Mouse (Mus musculus) stomach, embryonic 16.5 days (tissue): Measurements from ENCODE around the gene Tcam1. TPM values are rescaled to one million over a fixed set of nuclear protein-coding genes. Genes with fewer than 3 reads are reported as not detected.

Source experiments
- polyA plus RNA-seq: library from polyadenylated mRNA; unstranded; fragments of >200 nt; fragmentation: Nextera tagmentation; extraction: Ambion mirVana; gene quantifications from 2 replicates; pipeline ENCODE4 v1.2.1, GENCODE M21; 2015

Gene Tcam1
- polyA plus RNA-seq, 1 experiment from 2014 or later: 0.21 TPM

Other genes with a start within 250 kb of the Tcam1 start
- 53.3 and 54.3 TPM in 2 replicates for gene Dcaf7, start 239.8 kb upstream of the Tcam1 start, polyA plus RNA-seq
- 10.5 and 12.2 TPM in 2 replicates for gene Taco1, start 210.6 kb upstream of the Tcam1 start, polyA plus RNA-seq
- 8.1 and 8.2 TPM in 2 replicates for gene Map3k3, start 192.1 kb upstream of the Tcam1 start, polyA plus RNA-seq
- gene Gm10840, start 115.8 kb upstream of the Tcam1 start, polyA plus RNA-seq: not detected in 2 replicates
- gene Limd2, start 115.8 kb upstream of the Tcam1 start, polyA plus RNA-seq: 95.6 and 111 TPM in 2 replicates
- 18.8 and 19.6 TPM in 2 replicates for gene Strada, start 74.5 kb upstream of the Tcam1 start, polyA plus RNA-seq
- gene Ccdc47, start 60.3 kb upstream of the Tcam1 start, polyA plus RNA-seq: 100 and 112 TPM in 2 replicates
- gene Ddx42, start 59.7 kb upstream of the Tcam1 start, polyA plus RNA-seq: 69.6 and 70.0 TPM in 2 replicates
- 46.4 and 50.9 TPM in 2 replicates for gene Ftsj3, start 20.6 kb upstream of the Tcam1 start, polyA plus RNA-seq
- gene Psmc5, start 20.5 kb upstream of the Tcam1 start, polyA plus RNA-seq: 257 and 260 TPM in 2 replicates
- 53.8 and 58.1 TPM in 2 replicates for gene Smarcd2, start 3.7 kb upstream of the Tcam1 start, polyA plus RNA-seq
- not detected in 2 replicates for gene Gh, start 25.2 kb downstream of the Tcam1 start, polyA plus RNA-seq
- gene Cd79b, start 38.1 kb downstream of the Tcam1 start, polyA plus RNA-seq: 3.5 and 3.6 TPM in 2 replicates
- gene Scn4a, start 76.6 kb downstream of the Tcam1 start, polyA plus RNA-seq: 0.04 and 0.30 TPM in 2 replicates
- gene Prr29, start 88.8 kb downstream of the Tcam1 start, polyA plus RNA-seq: 0.62 and 0.96 TPM in 2 replicates
- 39.5 and 40.6 TPM in 2 replicates for gene Icam2, start 111.4 kb downstream of the Tcam1 start, polyA plus RNA-seq
- gene Ern1, start 211.2 kb downstream of the Tcam1 start, polyA plus RNA-seq: 6.3 and 9.4 TPM in 2 replicates